Mouse (Mus musculus) adipocyte (in vitro differentiated cells): ENCODE data around the gene Cacna1c.

ENCODE experiments used
- DNase-seq: peaks from one replicate; pipeline ENCODE4 v3.0.0-alpha.2; 2016; ENCODE audit warnings: low spot score

Cacna1c gene

DNA sequence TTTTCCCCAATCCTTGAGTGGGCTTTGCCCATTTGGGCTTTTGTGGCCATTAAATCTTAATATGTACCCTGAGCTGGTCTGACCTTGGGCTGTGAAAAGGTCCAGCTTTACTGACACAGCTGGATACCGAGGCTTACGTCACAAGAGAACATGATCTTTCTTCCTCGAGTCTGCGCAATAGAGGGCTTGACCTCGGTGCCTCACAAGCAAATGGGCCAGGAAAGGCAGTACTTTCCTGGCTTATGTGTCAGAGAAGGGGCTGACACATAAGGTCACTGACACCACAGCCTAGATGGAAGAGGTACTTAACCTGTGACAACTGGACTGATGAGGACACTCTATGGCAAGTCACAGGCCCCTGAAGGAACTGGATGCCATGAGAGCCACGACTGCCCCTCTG is 453.5 kb downstream of the Cacna1c start:
- no peak for DNase-seq

DNA sequence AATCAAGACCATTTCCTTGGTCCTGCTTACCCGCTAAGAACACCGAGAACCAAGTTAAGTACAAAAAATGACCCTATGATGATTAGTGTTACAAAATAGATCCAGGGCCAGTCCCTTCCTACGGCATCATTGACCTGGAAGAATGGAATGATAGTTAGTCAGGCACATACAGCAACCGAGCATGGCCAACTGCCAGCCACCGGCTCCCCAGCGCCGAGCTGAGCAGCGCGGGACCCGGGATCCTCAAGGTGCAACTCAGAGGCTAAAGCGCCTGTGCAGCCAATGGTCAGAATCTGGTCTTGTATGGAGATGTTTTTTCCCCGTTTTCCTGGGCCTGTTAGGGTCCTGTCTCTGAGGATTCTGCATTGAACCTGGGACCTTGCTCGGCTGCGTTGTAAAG is 454.4 kb downstream of the Cacna1c start:
- DNase-seq = no peak

DNA sequence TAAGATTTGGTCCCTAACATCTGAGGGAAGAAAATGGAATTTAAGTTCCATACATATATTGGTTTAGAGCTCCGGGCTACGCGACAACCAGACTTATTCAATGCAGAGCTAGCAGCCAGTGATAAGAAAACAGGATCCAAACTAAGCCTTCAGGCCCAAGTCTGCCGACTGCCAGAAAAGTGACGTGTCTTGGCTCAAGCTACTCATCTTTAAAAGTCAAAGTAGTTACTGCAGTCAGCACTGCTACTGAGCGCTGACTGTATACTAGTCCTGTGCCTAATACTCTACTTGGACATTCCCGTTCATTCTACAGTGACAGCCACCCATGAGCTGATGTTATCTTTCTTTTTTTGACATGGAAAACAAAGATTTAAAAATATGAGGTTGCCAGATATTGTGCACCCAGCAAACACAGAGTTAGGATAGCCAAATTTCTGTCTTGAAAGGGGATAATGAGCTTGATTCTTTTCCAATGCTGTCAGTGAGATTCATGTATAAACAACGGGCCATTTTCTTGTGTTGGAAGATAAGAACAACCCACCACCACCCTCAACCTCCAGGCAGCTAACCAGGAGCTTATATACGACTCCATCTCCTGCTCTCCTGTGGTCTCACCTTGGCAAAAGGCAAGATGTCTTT is 456.1 kb downstream of the Cacna1c start:
- DNase-seq = peak; percentile 24

DNA sequence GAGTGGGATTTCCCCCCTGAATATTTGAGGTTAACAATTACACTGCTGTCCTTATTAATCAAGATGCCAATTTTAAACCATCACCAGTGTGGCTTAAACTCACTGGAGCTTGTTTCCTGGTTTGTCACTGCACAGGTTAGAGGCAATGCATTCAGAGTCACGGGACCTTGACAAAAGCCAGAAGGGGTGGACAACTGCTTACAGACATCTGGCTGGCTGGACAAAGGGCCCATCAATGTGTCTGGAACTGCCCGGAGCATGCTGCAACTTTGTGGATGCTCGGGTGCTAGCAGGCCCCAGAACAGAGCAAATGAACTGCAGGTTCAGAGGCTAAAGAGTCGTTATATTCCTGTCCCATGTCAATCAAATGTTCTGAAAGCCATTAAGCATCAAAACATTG is 456.9 kb downstream of the Cacna1c start:
- DNase-seq = no peak

DNA sequence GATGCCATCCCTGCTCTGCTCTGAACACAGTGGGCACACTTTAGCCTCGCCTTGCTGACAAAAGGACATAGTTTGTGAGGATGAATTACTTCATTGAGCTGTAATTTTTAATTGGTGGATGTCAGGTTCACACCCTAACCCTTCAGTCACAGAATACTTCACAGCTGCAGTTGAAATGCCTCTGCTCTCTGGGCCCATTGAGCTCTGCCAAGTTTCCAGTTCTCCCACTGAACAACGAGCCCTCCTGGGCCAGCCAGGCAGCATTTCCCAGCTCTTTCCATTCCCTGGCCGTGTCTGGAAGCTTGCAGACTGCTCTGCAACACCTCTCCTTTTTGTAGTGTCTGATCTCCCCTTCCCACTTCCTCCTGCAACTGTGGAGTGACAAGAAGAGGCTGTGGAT is 457.6 kb downstream of the Cacna1c start:
- no peak for DNase-seq

DNA sequence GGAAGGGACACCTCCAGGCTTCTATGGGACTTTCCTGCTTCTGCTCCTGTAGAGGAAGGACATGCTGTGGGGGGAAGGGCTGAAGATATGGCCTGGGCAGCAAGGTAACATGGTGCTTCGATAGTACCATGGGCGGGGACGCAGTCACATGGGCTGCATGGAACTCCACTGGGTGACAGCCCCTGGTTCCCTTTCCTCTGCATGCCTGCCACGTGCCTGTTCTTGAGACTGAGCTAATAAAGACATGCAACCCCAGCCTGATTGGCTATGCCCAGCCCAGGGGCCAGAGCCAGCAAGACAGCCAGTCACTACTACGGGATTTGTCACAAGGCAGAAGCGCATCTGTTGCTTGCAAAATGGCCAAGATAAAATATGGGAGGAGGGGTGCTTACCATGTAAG is 459.1 kb downstream of the Cacna1c start:
- no peak for DNase-seq

DNA sequence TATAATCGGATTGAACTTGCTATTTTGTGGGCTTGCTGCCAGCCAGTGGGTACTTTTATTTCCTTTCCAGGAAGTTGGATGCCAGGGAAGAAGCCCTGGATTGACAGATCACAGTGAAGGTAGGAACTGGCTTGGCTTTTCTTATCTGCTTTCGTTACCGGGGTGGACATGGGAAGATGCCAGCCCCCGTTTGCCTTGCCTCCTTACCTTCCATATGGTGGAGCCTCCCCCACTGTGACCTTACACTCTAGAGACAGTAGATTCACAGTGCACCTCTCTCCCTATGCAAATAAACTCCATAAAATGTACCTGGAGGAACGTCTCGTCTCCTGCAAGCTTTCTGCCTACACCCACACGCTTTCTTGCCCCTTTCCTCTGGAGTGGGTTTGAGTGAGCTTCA is 459.7 kb downstream of the Cacna1c start:
- DNase-seq = no peak

DNA sequence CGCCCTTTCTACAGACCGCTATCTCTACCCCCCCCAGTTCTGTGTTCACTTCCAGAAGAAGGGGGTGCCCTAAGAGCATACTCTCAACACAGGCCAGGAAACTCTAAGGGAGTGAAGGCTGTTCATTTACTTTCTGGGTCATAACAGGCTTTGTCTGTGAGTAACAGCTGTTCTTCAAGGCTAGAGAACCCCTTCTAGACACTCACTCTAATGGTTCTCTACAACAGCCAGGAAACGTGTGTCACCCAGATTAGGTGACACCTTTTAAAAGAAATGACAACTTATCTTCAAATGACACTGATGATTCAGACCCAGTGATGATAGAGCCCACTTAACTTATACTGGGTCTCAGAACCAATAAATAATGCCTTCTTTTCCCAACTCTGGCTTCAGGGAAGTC is 461.1 kb downstream of the Cacna1c start:
- DNase-seq = no peak

DNA sequence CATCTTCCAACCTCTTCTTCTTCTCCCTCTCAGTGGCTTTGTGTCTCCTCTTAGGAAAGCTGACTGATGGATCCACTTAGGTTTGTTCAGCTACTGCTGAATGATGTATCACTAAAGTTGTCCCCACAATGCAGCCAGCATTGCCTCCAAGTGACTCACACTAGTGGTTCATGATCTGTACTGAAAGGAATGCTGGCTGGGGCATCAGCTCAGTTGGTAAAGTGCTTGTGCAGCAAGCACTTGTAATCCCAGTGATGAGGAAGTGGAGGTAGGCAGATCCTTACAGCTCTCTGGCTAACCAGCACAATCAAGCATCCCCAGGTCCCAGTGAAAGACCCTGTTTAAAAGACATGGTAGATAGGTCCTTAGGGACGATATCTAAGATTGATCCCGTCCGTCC is 464.3 kb downstream of the Cacna1c start:
- peak; percentile 19 for DNase-seq

DNA sequence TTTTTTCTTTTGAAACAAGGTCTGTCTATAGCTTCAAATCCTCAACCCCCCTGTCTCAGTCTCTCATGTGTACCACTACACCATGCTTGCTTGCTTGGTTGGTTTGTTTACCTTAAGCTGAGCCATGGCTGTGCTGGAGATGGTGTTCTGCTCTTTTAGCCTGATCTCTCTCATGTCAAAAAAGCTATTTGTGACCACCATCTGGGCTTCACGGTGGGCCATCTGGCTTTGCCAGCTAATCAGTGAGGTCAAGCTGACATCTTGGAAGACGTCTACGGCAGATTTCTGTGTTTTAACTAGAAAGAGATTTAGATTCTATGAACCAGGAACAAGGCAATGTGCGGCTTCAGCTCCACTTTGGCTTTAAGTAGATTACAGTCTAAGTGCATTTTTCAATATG is 471.3 kb downstream of the Cacna1c start:
- no peak for DNase-seq

DNA sequence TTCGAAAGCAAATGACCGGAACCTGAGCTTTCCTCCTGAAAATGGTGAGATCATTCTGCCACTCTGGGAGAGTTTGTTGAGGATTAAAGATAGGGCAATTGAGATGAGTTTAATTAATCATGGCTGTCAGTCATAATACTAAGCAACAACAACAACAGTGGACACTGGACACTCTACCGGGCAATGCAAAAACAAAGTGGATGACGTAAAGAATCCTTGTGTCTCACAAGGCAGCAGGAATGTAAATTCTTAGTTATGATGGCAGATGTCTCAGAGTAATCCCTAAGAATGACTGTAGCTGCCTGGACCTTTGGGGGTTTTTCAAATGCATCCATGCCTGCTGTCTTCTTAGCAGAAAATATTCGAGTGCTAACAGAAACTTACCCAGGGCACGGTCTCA is 471.8 kb downstream of the Cacna1c start:
- DNase-seq = no peak

GRCm38 (mm10) chr6:118722336-118722735 is 473.9 kb downstream of the Cacna1c start:
- no peak for DNase-seq

DNA sequence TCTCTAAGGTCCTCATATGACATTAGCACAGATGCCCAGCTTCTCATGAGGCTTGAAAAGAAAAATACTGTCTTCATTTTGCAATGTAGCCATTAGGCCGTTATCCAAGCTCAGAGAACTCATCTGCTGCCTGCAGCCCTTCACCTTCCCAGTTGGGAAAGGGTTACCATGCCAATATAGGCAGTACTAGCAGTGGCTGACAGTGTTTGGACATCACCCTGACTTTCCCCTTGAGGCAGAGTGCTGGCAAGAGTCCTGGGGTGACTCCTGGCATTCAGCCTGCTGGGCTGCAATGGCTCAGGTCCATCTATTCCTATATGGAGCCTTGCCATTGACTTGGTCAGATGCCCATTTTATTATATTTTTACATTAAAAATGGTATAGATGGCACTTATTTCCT is 476.7 kb downstream of the Cacna1c start:
- peak; percentile 77 for DNase-seq

DNA sequence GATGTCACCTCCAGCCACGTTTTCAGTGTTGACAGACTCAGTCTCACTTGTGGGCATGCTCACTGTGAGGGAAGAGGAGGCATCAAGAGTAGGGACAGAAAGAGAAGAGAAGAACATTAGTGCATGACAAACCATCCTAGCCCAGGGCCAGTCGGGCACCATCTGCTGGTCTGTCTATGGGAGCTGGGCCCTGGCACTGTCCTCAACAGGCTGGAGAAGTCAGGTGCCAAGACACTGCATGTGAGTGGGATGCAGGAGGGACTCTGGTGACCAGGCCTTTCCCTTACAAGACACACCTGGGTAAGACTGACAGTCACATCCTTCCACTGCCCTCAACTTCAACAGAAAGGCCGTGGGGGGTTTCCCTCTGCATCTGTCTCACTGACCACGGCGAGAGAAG is 482.9 kb downstream of the Cacna1c start:
- no peak for DNase-seq

GRCm38 (mm10) chr6:118711677-118712322 is 484.4 kb downstream of the Cacna1c start:
- DNase-seq = no peak

- DNase-seq = no peak
Measured at GRCm38 (mm10) chr6:118707066-118707465, 489.2 kb downstream of the Cacna1c start.

DNA sequence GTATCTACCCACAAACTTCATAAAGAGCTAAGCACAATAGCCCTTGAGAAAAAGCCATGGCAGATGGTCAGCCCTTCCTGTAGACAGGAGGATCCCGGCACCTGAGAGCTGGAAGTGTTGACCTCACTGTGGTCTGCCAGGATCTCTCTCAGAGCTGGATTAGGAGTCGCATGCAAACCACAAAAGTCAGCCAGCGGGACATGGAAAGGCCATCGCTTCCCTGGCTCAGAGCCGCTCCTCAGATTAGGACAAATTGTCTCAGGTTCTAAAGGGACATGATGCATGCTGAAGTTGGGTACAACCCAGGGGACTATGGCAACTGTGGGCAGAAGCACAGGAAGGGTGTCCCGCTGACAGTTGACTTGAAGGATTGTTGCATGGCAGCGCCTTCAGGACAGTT is 490.4 kb downstream of the Cacna1c start:
- DNase-seq = no peak

DNA sequence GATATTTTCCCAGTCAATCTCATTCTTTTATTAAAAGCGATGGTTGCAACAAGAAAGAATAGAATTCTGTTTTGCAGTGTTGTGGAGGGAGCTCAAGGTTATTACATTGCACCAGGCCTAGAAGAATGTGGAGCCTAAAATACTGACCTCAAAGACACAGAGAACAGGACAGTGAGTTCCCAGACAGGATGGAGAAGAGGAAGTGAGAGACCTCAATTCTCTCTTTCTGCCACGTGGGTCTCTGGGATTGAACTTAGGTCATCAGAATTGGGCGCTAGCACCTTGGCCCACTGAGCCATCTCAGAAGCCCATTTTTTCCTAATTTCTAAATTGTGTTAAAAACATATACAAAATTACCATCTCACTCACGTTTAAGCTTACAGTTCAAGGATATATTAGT is 501.6 kb downstream of the Cacna1c start:
- no peak for DNase-seq

GRCm38 (mm10) chr6:118689447-118689846 is 506.8 kb downstream of the Cacna1c start:
- DNase-seq = no peak

GRCm38 (mm10) chr6:118688856-118689255 is 507.4 kb downstream of the Cacna1c start:
- peak; percentile 72 for DNase-seq

GRCm38 (mm10) chr6:118680814-118681213 is 515.4 kb downstream of the Cacna1c start:
- DNase-seq = peak; percentile 62

DNA sequence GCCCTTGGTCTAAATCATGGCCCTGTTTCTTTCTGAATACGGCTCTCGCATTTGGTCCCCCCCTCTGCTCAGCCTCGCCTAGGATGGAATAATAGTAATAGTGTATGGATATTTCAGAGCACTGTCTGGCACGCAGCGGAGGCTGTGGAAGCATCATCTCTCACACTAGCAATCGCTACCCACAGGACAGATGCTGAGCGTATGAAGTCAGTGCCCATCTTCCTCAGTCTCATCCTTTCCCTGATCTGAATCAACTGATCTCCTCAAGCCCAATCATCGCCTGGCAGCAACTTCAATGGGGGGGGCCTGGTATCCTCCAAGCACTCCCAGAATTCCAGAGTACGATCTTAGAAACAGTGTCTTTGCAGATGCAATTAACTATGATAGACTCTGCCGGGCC is 518.2 kb downstream of the Cacna1c start:
- DNase-seq = no peak

DNA sequence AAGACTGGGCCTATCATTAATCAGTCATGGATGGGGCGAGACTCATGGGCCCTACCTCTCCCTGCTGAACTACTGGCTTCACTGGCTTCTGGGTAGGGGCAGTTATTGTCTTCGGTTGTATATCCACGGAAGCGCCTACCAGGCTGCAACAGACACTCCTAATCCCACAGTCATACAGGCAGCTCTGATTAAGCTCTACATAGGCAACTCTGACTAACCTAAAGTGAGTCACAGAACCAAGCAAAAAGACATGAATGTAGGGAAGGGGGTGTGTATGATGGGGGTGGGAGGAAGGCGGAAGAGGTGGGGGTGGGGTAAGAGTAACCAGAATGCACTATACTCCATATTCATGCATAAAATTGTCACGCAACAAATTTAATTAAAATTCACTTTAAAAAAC is 518.9 kb downstream of the Cacna1c start:
- no peak for DNase-seq

- no peak for DNase-seq
Measured at GRCm38 (mm10) chr6:118674781-118675180, 521.4 kb downstream of the Cacna1c start.
